Mouse (Mus musculus): ENCODE results near the gene Nox3.

Nox3 gene

GRCm38 (mm10) chr17:3696161-3696560, at the start of gene Nox3:
Gene Nox3, minus strand, starts transcription at chr17:3696261.
- DNase-seq (ENCODE audit: low spot score) = no peak

- DNase-seq (ENCODE audit: low spot score) = no peak
Measured at GRCm38 (mm10) chr17:3744402-3744801, 48.3 kb upstream of the Nox3 start.

DNA sequence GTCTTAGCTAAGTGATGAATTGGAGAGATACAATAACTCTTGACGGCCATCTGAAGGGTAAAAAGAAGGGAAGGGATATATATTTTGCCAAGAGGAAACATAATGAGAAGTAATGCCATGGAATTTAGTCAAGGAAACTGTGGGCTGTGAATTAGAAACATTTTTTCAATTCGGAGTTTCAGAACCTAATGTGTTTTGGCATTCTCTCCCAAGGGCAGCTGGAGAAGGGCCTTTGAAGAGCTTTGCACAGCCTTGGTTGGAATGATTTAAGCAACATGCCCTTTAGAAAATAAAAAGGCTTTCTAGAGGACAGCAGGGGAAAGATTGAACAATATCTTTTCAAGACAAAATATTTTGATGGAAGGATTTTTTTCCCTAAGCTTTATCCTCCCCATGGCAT, 40.9 kb upstream of the Nox3 start:
- DNase-seq (ENCODE audit: low spot score) = no peak

DNA sequence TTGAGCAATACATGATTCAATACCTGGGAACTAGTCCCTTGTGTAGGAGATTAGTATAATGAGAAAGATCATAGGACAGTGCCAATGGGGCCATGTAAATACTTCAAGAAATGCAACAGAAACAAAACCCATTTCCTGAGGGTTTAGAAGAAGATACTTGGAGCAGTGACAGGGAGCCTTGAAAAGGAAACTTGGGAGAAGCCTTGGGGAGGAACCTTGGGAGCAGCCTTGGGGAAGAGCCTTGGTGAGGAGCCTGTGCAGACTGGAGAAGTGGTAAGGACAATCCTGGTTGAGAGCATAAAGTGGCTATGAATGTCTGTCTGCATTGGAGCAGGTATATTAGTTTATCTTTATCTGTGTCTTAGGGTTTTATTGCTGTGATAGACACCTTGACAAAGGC, 38.2 kb upstream of the Nox3 start:
- no peak for DNase-seq (ENCODE audit: low spot score)

DNA sequence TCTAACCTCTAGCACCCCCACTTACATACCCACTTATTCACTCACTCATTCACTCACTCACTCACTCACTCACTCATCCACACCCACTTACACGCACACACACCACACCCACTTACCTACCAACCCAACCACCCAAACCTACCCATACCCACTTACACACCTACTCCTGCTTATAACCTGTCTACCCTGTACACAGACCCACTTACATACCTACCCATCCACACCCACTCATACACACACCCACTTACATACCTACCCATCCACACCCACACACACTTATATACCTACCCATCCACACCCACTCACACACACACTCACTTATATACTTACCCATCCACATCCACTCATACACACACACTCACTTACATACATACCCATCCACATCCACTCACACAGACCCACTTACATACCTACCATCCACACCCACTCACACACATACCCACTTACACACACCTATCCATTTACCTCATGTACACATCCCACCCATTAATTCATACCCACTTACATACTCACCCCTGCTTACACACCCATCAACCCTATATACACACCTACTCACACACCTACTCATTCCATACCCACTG, 9.4 kb upstream of the Nox3 start:
- DNase-seq (ENCODE audit: low spot score) = no peak

DNA sequence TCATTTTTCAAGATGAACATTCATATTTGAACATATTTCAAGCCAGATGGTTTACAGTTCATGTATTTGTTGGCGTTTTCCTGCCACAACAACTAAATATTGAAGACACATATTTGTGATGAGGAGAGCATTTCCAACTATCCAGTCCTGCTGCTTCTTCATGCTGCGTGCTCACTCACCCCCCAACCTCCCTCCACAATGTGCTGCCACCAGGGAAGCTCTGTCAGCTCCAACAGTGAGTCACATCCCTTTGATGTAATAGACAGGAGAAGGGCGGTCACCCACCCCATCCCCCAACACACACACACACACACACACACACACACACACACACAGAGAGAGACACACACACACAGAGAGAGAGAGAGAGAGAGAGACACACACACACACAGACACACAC, 6.3 kb upstream of the Nox3 start:
- DNase-seq (ENCODE audit: low spot score) = no peak

GRCm38 (mm10) chr17:3692817-3693216, 3.2 kb downstream of the Nox3 start:
- DNase-seq (ENCODE audit: low spot score) = no peak

DNA sequence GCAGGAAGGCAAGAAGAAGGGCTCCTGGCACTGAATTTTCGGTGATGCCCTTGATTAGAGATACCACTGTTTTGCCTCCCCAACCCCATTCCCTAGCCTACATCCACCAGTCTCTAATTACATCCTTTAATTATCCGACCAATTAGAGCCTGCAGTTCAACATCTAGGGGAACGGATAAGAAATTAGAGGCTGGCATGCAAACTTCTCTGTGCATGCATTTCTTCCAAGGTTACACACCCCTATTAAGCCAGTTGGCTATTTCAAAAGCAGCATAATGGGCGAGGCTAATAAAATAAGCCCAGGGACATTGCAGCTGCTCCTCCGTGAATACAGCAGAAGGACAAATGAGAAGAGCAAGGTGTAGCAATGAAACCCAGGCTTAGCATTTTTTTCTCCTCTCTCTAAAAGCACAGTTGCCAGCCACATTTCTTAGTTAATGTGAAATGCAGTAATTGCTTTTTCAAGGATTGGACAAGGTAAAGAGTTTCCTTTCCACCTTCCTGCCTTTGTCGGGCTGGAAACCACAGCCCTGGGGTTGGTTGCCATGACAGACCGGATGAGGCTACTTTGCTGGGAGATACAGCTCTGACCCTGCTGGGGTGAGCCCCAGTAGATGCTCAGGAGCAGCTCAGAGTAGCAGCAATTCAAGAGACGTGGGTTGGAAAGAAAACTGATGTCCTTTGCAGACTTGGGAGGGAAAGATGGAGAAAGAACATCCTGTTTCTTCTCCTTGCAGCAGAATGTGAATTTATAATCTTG, 5.4 kb downstream of the Nox3 start:
- no peak for DNase-seq (ENCODE audit: low spot score)

DNA sequence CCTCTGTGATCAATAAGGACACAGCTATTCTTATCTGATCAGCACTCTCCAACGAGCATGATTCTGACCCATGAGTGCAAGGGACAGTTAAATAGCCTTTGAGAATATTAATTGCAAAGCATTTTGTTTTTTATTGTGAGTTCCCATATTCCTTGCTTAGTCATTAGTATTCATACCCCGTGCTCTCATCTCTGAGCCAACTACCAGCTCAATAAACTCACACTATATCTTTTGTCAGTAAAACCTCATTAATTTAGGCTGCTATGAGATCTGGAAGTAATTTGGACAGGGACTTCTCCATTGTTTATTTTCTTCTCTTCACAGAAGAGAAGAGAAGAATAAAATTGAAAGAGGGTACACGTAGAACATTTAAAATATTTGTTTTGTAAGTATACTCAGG, 12.4 kb downstream of the Nox3 start:
- DNase-seq (ENCODE audit: low spot score) = no peak

DNA sequence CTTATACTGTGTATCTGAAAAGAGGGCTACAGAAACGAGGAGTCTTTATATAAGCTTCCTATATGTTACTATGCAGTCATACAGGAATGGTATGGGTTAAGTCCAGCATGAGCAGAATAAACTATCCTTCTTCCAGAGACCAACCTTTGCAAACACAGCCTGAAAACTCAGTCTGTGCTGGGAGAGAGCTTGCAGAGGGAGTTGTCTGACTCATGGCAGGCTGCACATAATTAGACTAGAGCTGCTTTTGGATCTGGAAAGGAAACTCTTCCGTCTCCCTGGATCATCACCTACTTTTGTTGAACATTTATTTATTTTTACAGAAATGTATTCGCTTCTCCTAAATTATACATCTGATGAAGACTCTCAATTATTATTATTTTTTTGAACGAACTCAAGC, 26.8 kb downstream of the Nox3 start:
- DNase-seq (ENCODE audit: low spot score) = peak; percentile 4

DNA sequence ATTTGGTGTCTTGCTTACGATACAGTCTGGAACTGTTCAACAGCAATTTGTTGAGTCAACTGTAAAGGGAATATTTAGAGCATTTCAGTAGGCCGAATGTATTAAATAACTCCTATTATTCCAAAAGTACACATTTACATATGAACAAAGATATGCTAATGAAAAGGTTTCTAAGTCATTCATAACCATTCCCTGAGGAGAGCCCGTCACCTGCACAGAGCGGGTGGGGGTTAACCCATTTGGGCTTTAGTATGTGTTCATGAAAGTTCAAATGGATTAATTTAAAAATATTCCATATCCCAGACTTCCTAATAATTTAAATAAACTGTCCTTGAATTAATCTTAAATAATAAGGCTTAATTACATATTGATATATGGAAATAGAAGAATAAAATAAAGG, 28.8 kb downstream of the Nox3 start:
- DNase-seq (ENCODE audit: low spot score) = no peak

DNA sequence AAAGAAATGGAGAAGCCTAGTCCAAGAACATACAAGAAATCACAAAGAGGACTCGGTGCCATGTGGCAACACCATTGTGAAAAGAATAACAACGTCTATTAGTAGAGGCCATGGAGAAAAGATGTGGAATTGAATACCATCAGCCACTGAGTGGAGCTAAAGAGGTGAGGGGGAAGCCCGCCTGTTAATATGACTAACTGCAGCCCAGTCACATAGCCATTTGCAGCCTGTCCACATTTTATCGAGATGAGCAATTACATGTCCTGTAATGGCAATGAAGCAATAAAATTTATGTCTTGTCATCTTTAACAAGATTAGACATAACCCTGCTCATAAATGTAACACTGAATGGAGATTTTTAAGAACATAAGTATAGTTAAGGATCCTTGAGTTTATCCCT, 30.7 kb downstream of the Nox3 start:
- DNase-seq (ENCODE audit: low spot score) = no peak

GRCm38 (mm10) chr17:3659497-3659896, 36.6 kb downstream of the Nox3 start:
- DNase-seq (ENCODE audit: low spot score) = no peak

- DNase-seq (ENCODE audit: low spot score) = no peak
Measured at GRCm38 (mm10) chr17:3650377-3650776, 45.7 kb downstream of the Nox3 start.

DNA sequence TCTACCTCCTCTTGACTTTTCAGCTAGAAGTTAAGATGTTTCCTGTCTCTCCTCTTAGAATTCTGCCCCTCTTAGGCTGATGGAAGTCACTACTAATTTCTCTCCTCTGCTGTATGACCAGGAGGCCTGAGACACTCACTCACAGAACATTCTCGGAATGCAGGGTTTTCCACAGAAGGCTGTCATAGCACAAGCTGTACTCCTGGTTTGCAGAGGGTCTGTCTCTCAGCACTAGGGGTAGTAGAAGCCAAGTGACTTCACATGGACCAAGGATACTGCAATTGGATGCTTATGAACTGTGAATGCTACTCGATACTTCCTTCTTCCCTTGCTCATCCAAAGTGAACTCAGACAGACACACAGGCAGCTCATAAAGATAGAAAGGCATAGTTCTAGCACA, 52.5 kb downstream of the Nox3 start:
- no peak for DNase-seq (ENCODE audit: low spot score)

GRCm38 (mm10) chr17:3641456-3641855, 54.6 kb downstream of the Nox3 start:
- DNase-seq (ENCODE audit: low spot score) = no peak

GRCm38 (mm10) chr17:3638757-3639156, 57.3 kb downstream of the Nox3 start:
- DNase-seq (ENCODE audit: low spot score) = no peak

DNA sequence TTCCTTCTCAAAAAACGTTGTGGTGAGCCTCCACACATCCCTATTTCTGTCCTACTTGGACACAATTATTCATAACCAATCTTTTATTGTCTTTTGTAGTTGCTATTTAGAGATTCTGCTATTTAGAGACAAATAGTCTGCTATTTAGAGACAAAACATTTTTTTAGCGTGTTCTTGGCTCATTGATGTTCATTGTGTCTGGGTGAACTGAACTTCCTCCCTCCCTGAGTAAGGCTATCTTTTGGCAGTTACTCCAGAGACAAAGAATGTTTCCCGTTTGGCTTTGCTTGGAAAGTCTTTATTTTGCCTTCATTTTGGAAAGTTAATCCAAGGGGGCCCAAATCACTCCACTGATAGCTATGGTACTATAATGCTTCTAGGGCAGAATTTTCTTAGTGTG, 63.6 kb downstream of the Nox3 start:
- no peak for DNase-seq (ENCODE audit: low spot score)

- DNase-seq (ENCODE audit: low spot score) = no peak
Measured at GRCm38 (mm10) chr17:3616329-3617216, 79.5 kb downstream of the Nox3 start.

GRCm38 (mm10) chr17:3615553-3615952, 80.5 kb downstream of the Nox3 start:
- no peak for DNase-seq (ENCODE audit: low spot score)

DNA sequence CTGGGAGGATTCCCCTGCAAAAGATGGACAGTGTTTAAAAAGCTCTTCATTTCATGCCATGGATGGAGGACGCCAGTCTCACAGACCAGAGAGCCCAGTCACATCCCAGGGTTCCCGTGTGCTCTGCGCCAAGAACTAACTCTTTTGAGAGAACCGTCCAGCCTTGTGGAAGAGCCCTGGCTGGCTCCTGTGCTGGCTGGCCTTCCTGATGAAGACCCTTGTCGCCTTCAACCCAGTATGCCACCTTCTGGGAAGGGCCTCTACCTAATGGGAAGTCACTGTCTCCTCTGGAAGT, 84.3 kb downstream of the Nox3 start:
- no peak for DNase-seq (ENCODE audit: low spot score)

DNA sequence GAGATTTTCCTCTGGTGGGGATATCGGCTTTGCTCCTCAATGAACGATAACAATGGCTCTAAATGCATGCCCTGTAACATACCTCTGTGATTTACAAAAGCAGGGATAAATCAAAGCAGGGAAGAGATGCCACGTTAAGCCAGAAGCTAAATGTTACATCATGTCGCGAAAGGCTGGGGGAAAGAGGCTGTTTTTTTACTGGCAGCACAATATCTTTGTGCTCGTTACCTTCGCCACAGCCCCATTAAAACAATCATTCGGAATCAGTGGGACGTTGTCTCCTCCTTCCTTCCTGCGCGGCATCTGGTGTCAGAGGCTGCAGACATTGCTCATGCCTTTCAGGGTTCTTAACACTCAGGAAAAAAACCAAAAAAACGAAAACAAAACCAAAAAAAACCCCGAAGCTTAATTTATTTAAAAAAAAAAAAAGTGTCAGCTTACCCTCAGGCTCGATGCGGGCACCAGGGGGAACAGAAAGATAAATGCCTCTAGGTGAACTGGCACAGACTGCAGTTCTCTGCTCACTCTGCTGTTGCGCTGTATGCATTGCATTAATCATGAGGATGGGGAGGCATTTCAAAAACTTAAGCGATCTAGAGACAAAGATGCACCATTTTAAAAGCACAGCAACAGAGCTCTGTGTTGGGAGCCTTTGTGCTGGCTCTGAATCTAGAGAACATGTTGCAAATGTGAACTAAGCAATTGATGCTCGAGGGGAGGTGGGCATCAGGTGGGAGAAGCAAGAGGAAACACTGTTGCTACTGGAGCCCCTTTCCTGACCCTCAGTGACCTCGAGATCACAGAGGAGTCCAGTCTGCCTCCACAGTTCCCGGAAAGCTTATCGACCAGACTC, 84.9 kb downstream of the Nox3 start:
- no peak for DNase-seq (ENCODE audit: low spot score)

All from layer of hippocampus, adult 9-10 months (tissue).